ENCODE assay signal across 8 mouse cellular contexts in the genomic region with DNA sequence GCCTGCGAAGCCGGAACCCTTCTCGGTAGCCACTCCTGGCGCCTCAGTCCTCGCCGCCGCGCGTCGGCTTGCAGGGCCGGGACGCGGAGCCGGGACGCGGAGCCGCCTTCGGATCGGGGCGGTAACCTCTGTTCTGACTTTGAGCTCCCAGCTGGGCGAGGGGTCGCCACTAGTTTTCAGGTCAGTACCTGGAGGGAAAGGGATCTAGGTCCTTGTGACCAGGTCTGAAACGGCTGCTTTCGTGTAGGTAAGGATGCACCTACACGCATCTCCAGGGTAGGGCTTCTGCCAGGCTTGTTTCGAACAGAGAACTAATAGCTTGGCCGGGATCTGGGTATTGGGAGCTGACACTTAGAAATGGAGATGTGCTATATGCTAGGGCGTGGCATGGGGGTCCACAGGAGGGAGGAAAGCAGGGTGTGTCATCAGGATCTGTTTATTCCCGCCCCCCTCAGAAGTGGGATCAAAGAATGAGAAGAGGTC. TPM values are rescaled to one million over a fixed set of nuclear protein-coding genes. Genes with fewer than 3 reads are reported as not detected.
DNase-seq lines count a peak whose midpoint lies in the region; ATAC-seq and TF ChIP-seq lines count a peak whose summit lies in the region.

No protein-coding gene starts in this region.

- H3K4me1 ChIP-seq in heart, embryonic 11.5 days (ENCODE audit: control insufficient read depth, insufficient read depth, low read length), result peaks cover 11% of the 10 kb centered on the region
- peaks cover 17% of the 10 kb centered on the region for H3K4me1 ChIP-seq in forebrain, embryonic 12.5 days
- peaks cover 13 to 14% of the 10 kb centered on the region in 2 experiments for H3K4me1 ChIP-seq in liver, embryonic 14.5 days (replicated peaks; ENCODE audit: control insufficient read depth in 2 of 2, insufficient read depth in 2 of 2, low read length in 1 of 2)
- no peaks in the 10 kb centered on the region for H3K4me1 ChIP-seq in stomach, postnatal 0 days (replicated peaks; ENCODE audit: control insufficient read depth, insufficient read depth)

- H3K4me2 ChIP-seq in heart, embryonic 11.5 days, result peak overlapping the region; percentile 87
- peak overlapping the region; percentile 82 for H3K4me2 ChIP-seq in forebrain, embryonic 12.5 days
- H3K4me2 ChIP-seq in liver, embryonic 14.5 days (ENCODE audit: low read depth), result peak overlapping the region; percentile 80
- H3K4me2 ChIP-seq in stomach, postnatal 0 days (replicated peaks; ENCODE audit: low read depth), result peak overlapping the region; percentile 79

- no peak for TF ChIP-seq CTCF in liver, embryonic 14.5 days (IDR thresholded peaks at IDR 0.05; ENCODE audit: low read depth)
- TF ChIP-seq CTCF in stomach, postnatal 0 days (IDR thresholded peaks at IDR 0.05; ENCODE audit: low read depth), result no peak

- no peak for TF ChIP-seq EP300 in liver, embryonic 14.5 days (IDR thresholded peaks at IDR 0.05; ENCODE audit: low read depth)
- no peak for TF ChIP-seq EP300 in stomach, postnatal 0 days (optimal IDR thresholded peaks at IDR 0.05)

- peak overlapping the region; percentile 95 for H3K4me3 ChIP-seq in heart, embryonic 11.5 days (ENCODE audit: low read depth, low read length)
- H3K4me3 ChIP-seq in forebrain, embryonic 12.5 days (replicated peaks), result peak overlapping the region; percentile 89
- peak overlapping the region; percentile 76 to 99 for H3K4me3 ChIP-seq in liver, embryonic 14.5 days (ENCODE audit: insufficient read depth in 1 of 2, low read depth in 2 of 2, low read length in 2 of 2)
- peak overlapping the region; percentile 89 for H3K4me3 ChIP-seq in stomach, postnatal 0 days (ENCODE audit: low read depth, low read length)

- H3K9ac ChIP-seq in heart, embryonic 11.5 days (ENCODE audit: low read depth, low read length), result peak overlapping the region; percentile 87
- H3K9ac ChIP-seq in forebrain, embryonic 12.5 days, result peak overlapping the region; percentile 77
- peak overlapping the region; percentile 98 for H3K9ac ChIP-seq in liver, embryonic 14.5 days (replicated peaks)
- H3K9ac ChIP-seq in stomach, postnatal 0 days (ENCODE audit: low read length), result peak overlapping the region; percentile 67

- 0 out of 2 replicates have a peak, but pooled peaks cover 2% of the 10 kb centered on the region for H3K36me3 ChIP-seq in heart, embryonic 11.5 days (ENCODE audit: control insufficient read depth, insufficient read depth, low read length)
- peaks cover 4% of the 10 kb centered on the region for H3K36me3 ChIP-seq in forebrain, embryonic 12.5 days (replicated peaks)
- H3K36me3 ChIP-seq in liver, embryonic 14.5 days (replicated peaks; ENCODE audit: control insufficient read depth, insufficient read depth, low read depth), result peaks cover 10% of the 10 kb centered on the region
- H3K36me3 ChIP-seq in stomach, postnatal 0 days (ENCODE audit: control insufficient read depth, insufficient read depth, low read length), result no peaks in the 10 kb centered on the region

- no peaks in the 10 kb centered on the region for H3K9me3 ChIP-seq in heart, embryonic 11.5 days (replicated peaks; ENCODE audit: control insufficient read depth, low read length)
- no peaks in the 10 kb centered on the region for H3K9me3 ChIP-seq in forebrain, embryonic 12.5 days
- H3K9me3 ChIP-seq in liver, embryonic 14.5 days (ENCODE audit: control insufficient read depth, low read length), result no peaks in the 10 kb centered on the region
- H3K9me3 ChIP-seq in stomach, postnatal 0 days (ENCODE audit: control insufficient read depth, low read length), result no peaks in the 10 kb centered on the region

- under 1% methylated on average over 29 of the region's 29 CpGs for WGBS in heart, embryonic 11.5 days (ENCODE audit: insufficient replicate concordance)
- under 1% methylated on average over 29 of the region's 29 CpGs for WGBS in forebrain, embryonic 12.5 days
- 0% methylated on average over 29 of the region's 29 CpGs for WGBS in liver, embryonic 14.5 days (ENCODE audit: insufficient replicate concordance)
- under 1% methylated on average over 29 of the region's 29 CpGs for WGBS in stomach, postnatal 0 days

- ATAC-seq in heart, embryonic 11.5 days (replicated peaks; ENCODE audit: insufficient number of reproducible peaks, low FRiP score, low TSS enrichment), result peak; percentile 62; the same call in 1 of the 2 replicates
- ATAC-seq in forebrain, embryonic 12.5 days (ENCODE audit: low FRiP score), result peak; percentile 50
- peak; percentile 87 for ATAC-seq in liver, embryonic 14.5 days (ENCODE audit: insufficient read depth)
- ATAC-seq in stomach, postnatal 0 days (ENCODE audit: low FRiP score, low TSS enrichment), result no peak; the same call in 1 of the 2 replicates

- DNase-seq in heart, adult 11 months, result no peak
- DNase-seq in ES-CJ7 (ENCODE audit: low read depth, low spot score), result peak; percentile 69
- no peak for DNase-seq in liver, embryonic 14.5 days (ENCODE audit: low read depth in 3 of 3, low spot score in 3 of 3)
- no peak for DNase-seq in stomach, postnatal 0 days (ENCODE audit: low spot score)
- no peak for DNase-seq in left cerebral cortex, adult 9 months (ENCODE audit: low spot score in 2 of 2)
- DNase-seq in ovary, postnatal 10 days (ENCODE audit: low spot score), result no peak

- H3K27ac ChIP-seq in heart, embryonic 11.5 days (ENCODE audit: low read depth, low read length), result peak overlapping the region; percentile 74
- peak overlapping the region; percentile 75 for H3K27ac ChIP-seq in forebrain, embryonic 12.5 days
- H3K27ac ChIP-seq in liver, embryonic 14.5 days, result peak overlapping the region; percentile 78
- H3K27ac ChIP-seq in stomach, postnatal 0 days (replicated peaks), result peak overlapping the region; percentile 49; the same call in 1 of the 2 replicates

- no peaks in the 10 kb centered on the region for H3K27me3 ChIP-seq in heart, embryonic 11.5 days (ENCODE audit: control insufficient read depth, insufficient read depth, low read length)
- no peaks in the 10 kb centered on the region for H3K27me3 ChIP-seq in forebrain, embryonic 12.5 days
- no peaks in the 10 kb centered on the region for H3K27me3 ChIP-seq in liver, embryonic 14.5 days (ENCODE audit: control insufficient read depth, insufficient read depth, low read length)
- H3K27me3 ChIP-seq in stomach, postnatal 0 days (ENCODE audit: control insufficient read depth, insufficient read depth, low read length), result no peaks in the 10 kb centered on the region

RNA-seq across cellular contexts. Expression of a gene that starts 0.4 kb away (rescaled TPM):
- 18.9 and 21.6 TPM in 2 replicates for polyA plus RNA-seq in heart, embryonic 11.5 days (2014; fragmentation: Nextera tagmentation; extraction: Ambion mirVana)
- polyA plus RNA-seq in forebrain, embryonic 12.5 days (2016; fragmentation: Nextera tagmentation; extraction: Ambion mirVana), result 26.8 and 29.3 TPM in 2 replicates
- 3.9 and 6.6 TPM in 2 replicates for polyA plus RNA-seq in liver, embryonic 14.5 days (2012; rRNA removed)
- polyA plus RNA-seq in liver, embryonic 14.5 days (2014; fragmentation: Nextera tagmentation; extraction: Ambion mirVana), result 9.5 and 11.1 TPM in 2 replicates
- polyA plus RNA-seq in stomach, postnatal 0 days (2015; fragmentation: Nextera tagmentation; extraction: Ambion mirVana), result 3.2 and 4.4 TPM in 2 replicates

RNA-seq across cellular contexts. Expression of a gene that starts 22.6 kb away (rescaled TPM):
- 11.1 and 11.5 TPM in 2 replicates for polyA plus RNA-seq in heart, embryonic 11.5 days (2014; fragmentation: Nextera tagmentation; extraction: Ambion mirVana)
- polyA plus RNA-seq in forebrain, embryonic 12.5 days (2016; fragmentation: Nextera tagmentation; extraction: Ambion mirVana), result 25.7 and 27.6 TPM in 2 replicates
- 2.7 and 3.4 TPM in 2 replicates for polyA plus RNA-seq in liver, embryonic 14.5 days (2012; rRNA removed)
- 2.1 and 3.2 TPM in 2 replicates for polyA plus RNA-seq in liver, embryonic 14.5 days (2014; fragmentation: Nextera tagmentation; extraction: Ambion mirVana)
- polyA plus RNA-seq in stomach, postnatal 0 days (2015; fragmentation: Nextera tagmentation; extraction: Ambion mirVana), result 7.5 and 8.1 TPM in 2 replicates

RNA-seq across cellular contexts. Expression of a gene that starts 33.6 kb away (rescaled TPM):
- polyA plus RNA-seq in heart, embryonic 11.5 days (2014; fragmentation: Nextera tagmentation; extraction: Ambion mirVana), result 0.34 and 0.39 TPM in 2 replicates
- polyA plus RNA-seq in forebrain, embryonic 12.5 days (2016; fragmentation: Nextera tagmentation; extraction: Ambion mirVana), result 0.10 and 0.12 TPM in 2 replicates
- 0.16 and 0.17 TPM in 2 replicates for polyA plus RNA-seq in liver, embryonic 14.5 days (2012; rRNA removed)
- 0.18 and 0.32 TPM in 2 replicates for polyA plus RNA-seq in liver, embryonic 14.5 days (2014; fragmentation: Nextera tagmentation; extraction: Ambion mirVana)
- polyA plus RNA-seq in stomach, postnatal 0 days (2015; fragmentation: Nextera tagmentation; extraction: Ambion mirVana), result 0.15 and 0.22 TPM in 2 replicates
